Mouse (Mus musculus) left cerebral cortex, adult 18-20 months (tissue): ENCODE measurements at regions not wholly inside any gene's neighbourhood (a gene's known extent, or its start where the extent isn't known, plus 50 kb on each side); places are given as distances from the start of the nearest gene placed in this dataset.
A peak's percentile ranks its signal among the peaks of the same experiment; 100 is the strongest.

Source experiments
- DNase-seq, 2 experiments: peaks; one replicate each; pipeline ENCODE4 v3.0.0; 2021 to 2022; ENCODE audit warnings: low spot score in 2 of 2, mixed read lengths in 1 of 2

DNA sequence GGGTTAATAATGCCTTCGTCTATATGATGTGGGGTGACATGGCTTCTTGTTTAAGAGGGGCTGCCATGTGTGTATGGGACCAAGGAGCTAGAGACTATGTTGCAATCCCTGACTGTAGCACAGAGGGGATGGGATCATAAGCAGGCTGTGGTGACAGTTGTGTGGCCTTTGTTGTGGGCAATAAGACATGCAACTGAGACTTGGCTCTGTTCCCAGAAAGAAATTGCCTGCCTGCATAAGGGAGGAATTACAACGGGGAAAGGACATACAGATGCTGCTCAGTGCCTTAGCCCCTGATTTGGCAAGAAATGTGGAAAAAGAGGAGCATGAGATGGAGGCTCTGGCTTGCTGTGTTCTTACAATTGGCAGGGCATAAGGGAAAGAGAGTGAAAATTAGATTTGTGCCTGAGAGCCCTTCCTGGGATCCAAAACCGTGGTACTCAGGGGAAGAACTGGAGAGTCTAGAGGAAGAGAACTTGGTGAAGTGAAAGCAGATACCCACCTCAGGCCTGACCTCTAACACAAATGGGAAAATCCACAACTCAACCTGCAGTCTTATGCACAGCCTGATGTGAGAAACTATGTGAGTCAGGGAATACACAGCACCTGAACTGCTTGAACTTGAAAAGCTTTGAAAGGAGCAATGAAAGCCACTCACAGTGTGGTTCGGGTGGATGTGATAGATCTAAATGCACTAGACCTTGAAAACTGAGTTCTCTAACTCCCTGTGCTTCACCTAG, 271.9 kb downstream of the 4930544G11Rik start:
- no peak for DNase-seq

DNA sequence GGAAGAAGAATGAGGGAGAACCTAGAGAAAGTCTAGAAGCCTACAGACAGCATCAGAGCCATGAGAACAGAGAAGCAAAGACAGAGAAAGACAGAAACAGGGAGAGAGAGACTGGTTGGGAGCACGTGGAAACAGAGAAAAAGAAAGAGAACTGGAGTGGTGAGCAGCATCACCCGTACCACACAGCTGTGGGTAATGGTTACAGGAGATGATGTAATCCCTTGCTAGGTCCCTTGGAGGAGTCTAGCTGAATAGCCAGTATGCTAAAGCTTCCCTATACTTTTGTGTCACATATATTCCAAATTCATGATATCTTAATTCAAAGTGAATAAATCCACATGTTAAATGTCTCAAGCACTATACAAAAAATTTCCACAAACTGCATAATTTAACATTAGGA, 284.0 kb downstream of the 4930544G11Rik start:
- no peak for DNase-seq

DNA sequence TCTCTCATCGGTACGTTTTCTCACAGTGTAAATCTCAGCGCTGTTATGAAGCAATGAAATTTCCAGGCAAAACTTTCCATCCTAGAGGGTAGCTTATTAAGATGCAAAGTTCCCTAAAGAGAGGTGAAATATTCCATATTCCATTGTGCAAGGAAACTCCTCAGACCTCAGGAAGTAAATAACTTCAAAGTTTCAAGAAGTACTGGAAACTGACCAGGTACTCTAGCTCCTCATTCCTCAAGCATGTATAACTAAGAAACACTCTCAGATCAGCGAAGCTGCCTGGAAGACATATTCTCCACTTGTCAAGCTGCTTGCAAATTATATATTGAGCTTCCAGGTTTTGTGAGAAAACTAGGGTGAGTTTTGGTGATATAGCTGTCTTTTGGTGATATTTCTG, 279.8 kb upstream of the Mad2l1 start:
- no peak for DNase-seq

DNA sequence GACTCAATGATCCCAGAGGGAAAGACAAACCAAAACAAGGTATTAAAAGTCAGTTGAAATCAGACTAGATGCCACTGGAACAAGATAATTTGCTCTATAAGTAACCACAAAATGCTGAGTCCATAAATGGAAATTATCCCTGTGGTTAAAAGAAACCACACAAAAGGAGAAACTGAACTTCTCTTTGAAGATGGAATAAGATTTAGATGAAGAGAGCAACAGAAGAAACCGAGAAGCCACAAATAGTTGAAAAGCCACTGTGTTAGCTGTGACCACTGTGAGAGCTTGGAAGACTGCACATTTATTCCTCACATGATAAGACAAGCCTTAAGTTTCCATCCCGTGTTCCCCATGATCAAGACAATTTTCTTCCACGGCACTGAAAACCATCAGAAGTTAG, 271.8 kb upstream of the Mad2l1 start:
- no peak for DNase-seq

DNA sequence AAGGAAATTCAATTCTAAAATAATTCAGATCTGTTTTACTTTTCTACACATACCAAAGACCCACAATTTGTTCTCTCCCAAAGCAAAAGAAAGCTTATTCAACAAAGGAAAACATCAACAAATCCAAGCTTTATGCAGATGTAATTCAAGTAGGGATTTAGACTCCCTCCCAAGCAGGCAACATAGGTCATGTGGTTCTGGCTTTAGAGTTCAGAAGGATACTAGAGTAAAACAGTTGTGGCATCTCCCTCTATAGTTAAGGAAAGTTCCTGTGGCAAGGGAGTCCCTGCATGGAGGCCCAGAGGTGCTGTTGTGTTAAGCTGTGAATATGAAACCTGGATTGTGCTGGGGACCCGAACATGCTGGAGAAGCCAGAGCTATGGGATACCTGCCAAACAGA, 271.3 kb upstream of the Mad2l1 start:
- DNase-seq, result no peak

DNA sequence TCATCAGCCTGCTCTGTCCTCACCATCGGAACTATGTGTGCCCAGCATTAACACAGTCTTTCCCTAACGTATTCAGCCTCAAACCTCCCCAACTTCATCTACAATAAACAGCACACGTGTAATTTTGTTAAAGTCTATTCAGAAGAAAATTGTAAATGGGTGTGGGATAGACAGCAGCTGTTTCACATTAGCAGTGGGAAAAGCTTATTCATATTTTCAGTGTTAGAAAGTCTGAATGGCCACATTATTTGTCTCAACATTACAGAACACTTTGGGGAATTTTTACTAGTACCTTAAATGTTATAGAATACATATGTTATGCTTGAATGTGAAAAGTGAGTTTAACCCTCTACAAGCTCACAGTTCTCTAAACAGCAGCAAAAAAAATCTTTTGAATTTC, 266.8 kb upstream of the Mad2l1 start:
- DNase-seq, result no peak

DNA sequence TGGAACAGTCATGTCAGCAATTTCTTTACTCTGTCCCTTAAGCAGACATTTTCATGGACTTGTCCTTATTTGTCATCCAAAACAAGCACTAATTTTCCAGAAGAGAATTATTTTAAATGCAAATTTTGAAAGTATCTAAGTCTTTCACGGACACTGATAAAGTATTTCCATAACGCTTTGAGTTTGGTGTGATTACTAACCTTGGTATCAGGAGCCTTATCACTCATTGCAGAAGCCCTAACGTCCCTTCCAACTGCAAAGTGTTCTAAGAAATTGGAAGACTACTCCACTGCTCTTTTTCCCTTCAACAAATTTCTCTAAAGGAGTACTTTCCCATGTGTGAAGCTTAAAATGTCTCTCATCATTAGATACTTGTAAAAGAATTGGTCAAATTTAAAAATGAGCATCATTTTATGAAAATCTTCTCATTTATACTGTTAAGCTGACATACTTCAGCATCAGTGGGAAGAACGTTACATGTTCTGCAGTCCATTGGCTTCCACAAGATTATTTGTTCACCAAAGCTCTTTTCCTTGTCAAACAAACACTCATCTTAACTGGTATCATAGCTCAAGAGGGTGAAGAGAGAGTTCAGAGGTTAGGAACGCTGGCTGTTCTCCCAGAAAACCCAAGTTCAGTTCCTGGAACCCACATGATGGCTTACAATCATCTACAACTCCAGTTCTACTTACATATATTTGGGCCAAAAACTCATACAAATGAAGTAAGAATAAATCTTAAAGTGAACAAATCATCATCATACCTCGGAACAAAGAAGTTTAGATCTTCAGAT, 263.6 kb upstream of the Mad2l1 start:
- DNase-seq, result no peak

DNA sequence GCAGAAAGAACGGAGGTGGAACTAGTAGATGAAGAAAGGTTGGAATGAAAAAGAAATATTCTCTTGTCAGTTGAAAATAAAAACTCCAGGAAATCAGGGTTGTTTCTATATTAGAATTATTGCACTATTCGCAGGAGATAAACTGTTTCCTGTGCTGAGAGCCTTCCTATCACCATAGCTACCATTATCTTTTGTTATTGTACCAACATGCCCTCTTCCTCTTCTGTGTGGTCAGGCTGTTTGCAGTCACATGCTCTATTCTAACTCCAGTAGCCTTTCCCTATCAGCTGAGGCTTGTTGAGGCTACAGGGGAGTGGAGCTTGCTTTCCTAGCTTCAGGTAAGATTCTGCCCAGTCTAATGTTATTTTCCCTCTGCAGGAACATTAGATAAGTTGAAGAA, 263.0 kb upstream of the Mad2l1 start:
- DNase-seq, result no peak

DNA sequence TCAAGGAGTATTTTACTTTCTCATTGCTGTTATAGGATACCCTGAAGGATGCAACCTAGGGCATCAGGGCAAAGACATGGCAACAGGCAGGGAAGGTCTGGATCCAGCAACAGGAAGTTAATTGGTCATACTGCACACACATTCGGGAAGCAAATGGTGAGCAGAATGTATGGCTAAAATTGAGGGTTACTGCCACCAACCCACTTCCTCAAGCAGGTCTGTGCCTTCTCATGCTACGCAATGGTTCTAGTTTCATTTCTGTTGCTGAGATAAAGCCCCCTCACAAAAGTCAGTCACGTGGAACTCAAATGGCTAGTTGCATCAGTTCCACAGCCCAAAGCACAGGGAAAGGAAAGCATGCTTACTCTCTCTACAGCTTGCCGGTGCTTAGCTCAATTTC, 260.5 kb upstream of the Mad2l1 start:
- DNase-seq, result no peak

DNA sequence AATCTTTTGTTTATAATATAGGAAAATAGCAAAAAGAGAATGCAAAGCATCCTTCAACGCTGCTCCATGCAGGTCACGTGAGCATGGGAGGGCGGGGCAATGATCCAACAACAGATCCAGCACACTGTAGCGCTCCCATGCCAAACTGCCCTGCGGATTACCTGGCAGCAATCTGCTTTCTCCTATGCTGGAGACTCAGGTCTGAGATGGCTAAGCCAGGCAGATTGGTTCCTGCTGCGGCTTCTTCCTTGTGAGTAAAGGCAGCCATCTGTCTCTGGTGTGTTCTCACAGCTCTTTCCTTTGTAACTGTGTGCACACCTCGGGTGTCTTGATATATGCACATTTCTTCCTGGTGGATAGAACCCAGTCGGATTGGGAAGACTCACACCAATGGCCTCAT, 254.5 kb upstream of the Mad2l1 start:
- no peak for DNase-seq

DNA sequence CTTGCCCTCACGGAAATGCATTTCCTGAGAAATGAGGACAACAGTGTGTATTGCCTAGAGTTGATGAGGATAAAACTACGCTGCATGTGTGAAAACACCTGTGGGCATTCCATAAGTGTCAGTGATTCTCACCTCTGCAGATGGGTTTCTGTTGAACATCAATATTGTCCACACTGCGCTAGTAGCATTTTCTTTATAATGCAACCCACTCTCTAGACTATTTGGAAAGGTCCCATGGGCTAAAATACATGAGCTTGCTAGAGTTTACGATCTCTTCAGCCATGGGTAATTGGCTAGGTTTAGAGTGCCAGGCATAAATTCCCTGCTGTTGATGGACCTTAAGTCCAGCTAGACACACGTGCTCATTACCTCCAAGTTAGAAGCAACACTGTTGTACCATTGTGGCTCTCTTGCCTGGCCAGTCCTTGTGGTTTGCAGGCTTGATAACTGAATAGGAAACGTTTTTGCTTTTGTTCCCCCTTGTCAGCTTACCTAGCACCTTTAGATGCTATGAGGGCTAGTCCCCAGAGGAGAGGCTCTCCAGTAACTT, 252.5 kb upstream of the Mad2l1 start:
- DNase-seq, result no peak

DNA sequence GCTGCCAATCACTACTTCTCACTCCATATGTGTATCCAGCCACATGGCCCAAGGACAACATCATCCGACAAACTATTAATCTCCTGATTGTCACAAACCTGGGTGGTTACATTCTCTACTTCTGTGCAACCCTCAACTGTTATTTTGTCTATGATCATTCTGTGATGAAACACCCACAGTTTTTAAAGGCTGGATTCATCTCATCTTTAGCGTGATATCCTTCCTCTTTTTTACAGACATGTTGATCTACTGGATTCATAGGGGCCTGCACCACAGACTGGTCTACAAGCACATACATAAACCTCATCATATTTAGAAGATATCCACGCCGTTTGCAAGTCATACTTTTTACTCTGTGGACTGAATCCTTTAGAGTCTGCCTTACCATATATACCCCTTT, 251.7 kb upstream of the Mad2l1 start:
- no peak for DNase-seq

DNA sequence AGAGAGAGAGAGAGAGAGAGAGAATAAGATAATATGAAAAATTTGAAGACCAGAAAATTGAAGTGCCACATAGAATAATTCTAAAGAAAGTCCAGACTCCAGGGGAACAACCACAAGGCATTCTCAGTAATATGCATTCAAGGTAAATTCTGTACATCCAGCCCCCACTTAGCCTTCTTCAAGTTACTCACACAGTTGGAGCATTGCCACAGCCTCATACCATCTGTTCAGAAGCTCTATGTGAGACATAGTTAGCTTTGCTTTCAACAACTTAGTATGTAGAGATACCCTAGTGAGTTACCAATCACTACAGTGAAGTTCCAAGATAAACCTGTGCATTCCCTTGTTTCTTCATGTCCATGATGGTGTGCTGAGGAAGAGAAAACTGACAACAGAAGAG, 247.6 kb upstream of the Mad2l1 start:
- DNase-seq, result peak; percentile 61 to 64

DNA sequence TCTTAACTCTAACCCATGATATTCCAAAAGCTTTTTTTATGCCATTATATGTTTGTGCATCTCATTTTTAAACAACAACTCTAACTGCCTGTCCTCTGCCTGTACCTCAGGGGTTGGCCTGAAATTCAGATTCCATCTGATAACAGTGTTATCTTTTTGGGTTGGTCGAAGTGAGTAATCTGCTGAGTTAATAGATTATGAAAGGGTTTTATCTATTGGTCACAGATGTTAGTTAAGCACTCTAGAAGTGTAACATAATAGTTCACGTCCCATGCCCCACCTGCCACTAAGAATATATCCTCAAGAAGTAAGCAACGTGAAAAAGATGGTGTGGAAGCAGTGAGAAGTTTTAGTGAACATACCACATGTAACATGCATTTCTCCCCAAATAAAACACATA, 246.0 kb upstream of the Mad2l1 start:
- DNase-seq, result no peak

DNA sequence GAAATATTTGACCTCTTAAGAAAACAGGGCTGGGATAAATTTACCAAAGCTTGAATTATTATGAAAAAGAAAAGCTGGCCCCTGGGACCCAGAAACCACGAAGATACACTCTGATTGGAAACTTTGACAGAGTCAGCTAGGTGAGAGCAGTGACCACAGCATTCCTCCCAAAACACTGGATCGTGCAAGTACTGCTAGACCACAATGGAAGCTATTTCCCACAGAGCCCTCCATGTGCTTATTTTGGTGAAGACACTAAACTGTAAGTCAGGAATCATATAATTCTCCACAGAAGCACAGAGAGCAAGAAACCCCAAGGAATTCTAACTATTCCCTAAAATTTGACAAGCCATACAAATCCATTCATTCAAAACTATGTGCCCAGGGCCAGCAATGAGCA, 243.6 kb upstream of the Mad2l1 start:
- DNase-seq, result no peak

DNA sequence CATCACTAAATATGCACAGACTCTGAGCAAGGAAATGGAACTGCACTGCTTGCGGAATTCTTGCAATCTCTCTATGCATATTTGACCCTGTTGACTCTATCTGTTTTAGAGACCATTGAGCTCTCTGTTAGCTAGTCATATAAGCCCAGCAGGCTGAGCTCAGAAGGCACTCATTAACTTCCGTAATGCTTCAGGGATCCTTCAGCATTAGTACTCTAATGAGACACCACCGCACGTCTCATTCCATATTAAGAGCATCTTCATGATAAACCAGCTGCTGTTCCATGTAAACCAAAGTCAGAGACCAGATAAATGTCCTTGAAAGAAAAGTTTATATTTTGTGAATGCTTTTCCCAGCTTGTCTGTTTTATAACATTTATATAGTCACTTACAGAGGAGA, 237.1 kb upstream of the Mad2l1 start:
- no peak for DNase-seq

DNA sequence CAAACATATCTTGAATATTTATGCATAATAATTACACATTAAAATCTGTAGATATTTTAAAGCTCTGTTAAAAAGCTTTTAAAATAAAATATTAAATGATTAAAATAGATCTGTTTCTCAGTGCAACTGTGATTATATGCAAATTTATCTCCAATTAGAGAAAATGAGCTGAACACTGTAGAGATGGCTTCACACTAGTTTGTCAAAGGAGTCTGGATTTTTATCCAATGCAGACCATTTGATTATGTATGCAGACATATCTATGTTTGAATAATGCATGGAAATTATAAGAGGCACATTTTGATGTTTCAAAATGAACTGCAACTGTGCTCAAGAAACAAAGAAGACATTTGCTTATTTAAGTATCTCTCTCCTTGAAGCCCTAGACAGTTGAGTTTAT, 235.0 kb upstream of the Mad2l1 start:
- no peak for DNase-seq

DNA sequence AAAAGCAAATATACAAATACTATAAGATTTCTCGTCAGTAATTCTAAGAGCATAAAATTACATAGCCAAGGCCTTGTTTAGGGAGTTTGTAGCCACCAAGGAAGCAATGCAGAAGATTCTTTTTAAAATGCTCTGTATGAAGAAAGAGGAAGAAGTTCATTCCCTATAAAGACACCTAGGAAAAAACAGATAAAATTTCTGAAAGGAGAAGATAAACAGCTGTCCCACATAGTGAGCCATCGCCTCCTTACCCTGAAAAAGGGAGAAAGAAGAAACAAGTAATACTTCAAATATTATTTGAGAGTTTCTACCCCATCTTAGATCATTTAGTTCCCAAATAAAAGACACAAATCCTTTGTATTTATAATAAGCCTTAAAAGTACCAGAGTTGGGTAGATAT, 190.3 kb upstream of the Mad2l1 start:
- no peak for DNase-seq

DNA sequence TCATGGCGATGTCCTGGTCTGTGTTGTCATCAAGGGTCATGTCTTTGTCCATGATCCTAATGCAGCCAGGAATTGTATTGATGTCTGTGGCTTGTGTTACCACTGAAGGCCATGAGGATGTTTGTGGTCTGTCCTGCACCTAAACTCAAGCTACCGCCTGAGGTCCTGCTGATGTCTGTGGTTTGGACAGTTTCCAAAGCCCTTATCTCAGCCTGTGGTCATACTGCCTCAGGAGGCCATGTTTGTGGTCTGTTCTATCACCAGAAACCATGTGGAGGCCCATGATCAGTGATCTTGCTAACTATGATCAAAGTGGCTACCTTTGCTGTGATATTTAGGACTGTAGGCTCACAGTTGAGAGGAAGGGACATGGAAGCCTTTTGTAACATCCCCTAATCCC, 187.8 kb upstream of the Mad2l1 start:
- no peak for DNase-seq

DNA sequence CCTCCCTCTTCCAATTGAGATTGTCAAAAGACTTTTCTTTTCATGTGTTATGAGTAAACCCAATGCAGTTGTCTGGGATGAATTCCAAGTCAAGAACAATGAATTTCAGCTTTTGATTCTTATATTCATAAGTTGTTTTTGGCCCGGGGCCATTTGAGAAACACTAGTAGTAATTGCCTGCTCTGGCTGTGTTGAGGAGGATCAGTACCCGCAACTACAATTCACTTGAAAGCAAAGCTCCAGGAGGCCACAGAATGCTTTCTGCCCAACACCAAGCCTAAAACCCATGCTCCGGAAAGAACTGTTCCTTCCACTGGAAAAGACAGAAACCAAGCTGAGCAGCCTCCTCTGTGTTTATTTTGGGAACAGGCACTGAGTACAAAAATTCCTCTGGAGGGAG, 174.1 kb upstream of the Mad2l1 start:
- peak; percentile 8 to 12 for DNase-seq

DNA sequence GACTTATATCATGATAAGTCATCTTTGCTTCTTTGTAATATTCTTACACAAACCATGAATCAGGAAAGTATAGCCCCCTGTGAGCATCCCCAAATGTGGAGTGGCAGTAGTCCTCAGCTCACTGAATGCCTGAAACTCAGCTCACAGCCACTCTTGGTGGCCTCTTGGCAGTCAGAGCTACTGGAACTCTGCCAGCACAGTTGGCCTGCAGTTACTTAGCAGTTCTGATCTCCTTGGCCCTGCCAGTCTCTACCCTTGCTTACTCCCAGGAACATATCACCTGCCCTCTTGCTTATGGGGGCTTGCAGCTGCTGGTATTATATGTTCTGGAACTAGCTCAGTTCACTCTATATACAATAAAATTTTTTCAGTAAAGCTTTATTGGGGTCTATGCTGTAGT, 167.9 kb upstream of the Mad2l1 start:
- DNase-seq, result no peak

DNA sequence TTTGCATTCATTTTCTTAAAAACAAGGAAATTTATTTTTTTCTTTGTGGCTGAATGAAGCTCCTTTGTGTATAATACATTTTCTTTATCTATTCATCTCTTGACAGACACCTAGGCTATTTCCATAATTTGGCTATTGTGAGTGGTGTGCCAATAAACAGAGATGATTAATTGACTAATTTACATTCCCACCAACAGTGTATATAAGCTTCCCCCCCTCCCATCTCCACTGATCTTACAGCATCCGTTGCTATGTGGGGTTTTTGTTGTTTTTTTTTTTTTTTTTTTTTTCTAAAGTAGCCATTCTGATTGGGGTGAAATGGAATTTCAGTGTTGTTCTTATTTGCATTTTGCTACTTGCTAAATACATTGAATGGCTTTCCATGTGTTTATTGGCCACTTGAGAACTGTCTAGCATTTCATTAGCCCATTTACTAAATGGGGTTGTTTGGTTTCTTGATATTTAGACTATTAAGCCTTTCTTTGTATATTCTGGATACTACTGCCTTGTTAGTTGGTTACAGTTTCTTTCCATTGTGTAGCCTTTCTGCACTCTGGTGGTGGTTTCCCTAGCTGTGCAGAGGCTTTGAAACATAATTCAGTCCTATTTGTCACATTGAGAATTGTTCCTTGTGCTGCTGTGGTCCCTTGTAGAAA, 153.8 kb upstream of the Mad2l1 start:
- DNase-seq, result no peak
